Mouse (Mus musculus): ENCODE measurements around the gene Cyp19a1. TPM values are rescaled to one million over a fixed set of nuclear protein-coding genes. Genes with fewer than 3 reads are reported as not detected.
A peak's percentile ranks its signal among the peaks of the same experiment; 100 is the strongest.

Cyp19a1 gene
- total RNA-seq, 2 experiments from 2014 or later: not detected

GRCm38 (mm10) chr9:54181330-54181729 lies 86.6 kb downstream of the Cyp19a1 start:
- no peak for ATAC-seq (ENCODE audit: poor library complexity, severe bottlenecking)

GRCm38 (mm10) chr9:54180216-54180615 lies 87.7 kb downstream of the Cyp19a1 start:
- no peak for ATAC-seq (ENCODE audit: poor library complexity, severe bottlenecking)

- ATAC-seq (ENCODE audit: poor library complexity, severe bottlenecking): no peak
Measured at GRCm38 (mm10) chr9:54169489-54169888, 98.4 kb downstream of the Cyp19a1 start.

GRCm38 (mm10) chr9:54168425-54168824 lies 99.5 kb downstream of the Cyp19a1 start:
- peak; percentile 62 for ATAC-seq (ENCODE audit: poor library complexity, severe bottlenecking)

GRCm38 (mm10) chr9:54163117-54163516 lies 104.8 kb downstream of the Cyp19a1 start:
- ATAC-seq (ENCODE audit: poor library complexity, severe bottlenecking): peak; percentile 45; the same call in 1 of the 2 replicates

- ATAC-seq (ENCODE audit: poor library complexity, severe bottlenecking): no peak
Measured at GRCm38 (mm10) chr9:54153679-54154078, 114.2 kb downstream of the Cyp19a1 start.

GRCm38 (mm10) chr9:54139191-54139590 lies 128.7 kb downstream of the Cyp19a1 start:
- ATAC-seq (ENCODE audit: poor library complexity, severe bottlenecking): no peak

Other genes starting within 250 kb of the Cyp19a1 start
- gene Tnfaip8l3, start 199.7 kb downstream of the Cyp19a1 start, total RNA-seq (2015): not detected in 2 replicates
- gene Tnfaip8l3, start 199.7 kb downstream of the Cyp19a1 start, total RNA-seq (2017): 0.44 TPM in 1 of 2 replicates, not detected in the other
- not detected in 2 replicates for gene Gldn, start 18.4 kb upstream of the Cyp19a1 start, total RNA-seq (2015)
- gene Gldn, start 18.4 kb upstream of the Cyp19a1 start, total RNA-seq (2017): not detected in 2 replicates
- 23.7 and 24.0 TPM in 2 replicates for gene Dmxl2, start 233.5 kb upstream of the Cyp19a1 start, total RNA-seq (2015)
- gene Dmxl2, start 233.5 kb upstream of the Cyp19a1 start, total RNA-seq (2017): 17.9 and 21.1 TPM in 2 replicates

Measured in megakaryocyte, adult 5-6 weeks (primary cell).